Mouse (Mus musculus): ENCODE measurements around the gene Npas1. TPM values are rescaled to one million over a fixed set of nuclear protein-coding genes. Genes with fewer than 3 reads are reported as not detected.

The Npas1 gene
- total RNA-seq, 2 experiments from 2014 or later: 14.5 to 17.6 TPM

- DNase-seq (ENCODE audit: low spot score in 2 of 2): no peak
Observed at GRCm38 (mm10) chr7:16422222-16422856, 55.2 kb downstream of the Npas1 start.

GRCm38 (mm10) chr7:16420493-16421118, 56.9 kb downstream of the Npas1 start:
- DNase-seq (ENCODE audit: low spot score in 2 of 2): no peak

GRCm38 (mm10) chr7:16418713-16419112, 58.8 kb downstream of the Npas1 start:
- DNase-seq (ENCODE audit: low spot score in 2 of 2): no peak

DNA sequence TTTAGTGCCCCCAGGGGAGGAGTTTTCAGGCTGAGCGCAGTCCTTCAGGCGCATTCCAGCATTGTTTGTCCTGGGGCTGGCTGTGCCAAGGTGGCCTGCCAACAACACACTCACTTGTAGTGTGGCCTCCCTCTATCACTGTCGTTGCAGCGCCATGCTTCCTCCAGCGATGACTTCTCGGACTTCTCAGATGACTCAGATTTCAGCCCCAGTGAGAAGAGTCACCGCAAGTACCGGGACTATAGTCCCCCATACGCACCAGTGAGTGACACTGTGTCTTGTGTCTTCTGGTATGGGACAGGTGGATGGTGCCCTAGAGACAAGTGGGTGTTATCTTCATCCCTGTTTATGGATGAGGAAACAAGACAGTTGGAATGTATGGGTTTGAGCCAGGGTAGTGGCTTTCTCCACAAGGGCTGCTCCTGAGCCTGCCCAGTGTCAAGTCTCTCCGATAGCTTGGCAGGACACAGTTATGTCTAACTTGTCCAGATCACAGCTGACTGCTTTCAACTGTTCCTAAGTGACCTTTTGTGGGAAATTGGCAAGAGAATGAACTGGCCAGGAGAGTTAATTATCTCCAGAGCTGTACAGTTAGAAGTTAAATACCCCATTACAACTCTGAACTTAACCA, 60.3 kb downstream of the Npas1 start:
- no peak for DNase-seq (ENCODE audit: low spot score in 2 of 2)

GRCm38 (mm10) chr7:16415426-16415825, 62.1 kb downstream of the Npas1 start:
- no peak for DNase-seq (ENCODE audit: low spot score in 2 of 2)

- no peak for DNase-seq (ENCODE audit: low spot score in 2 of 2)
Observed at GRCm38 (mm10) chr7:16412930-16413329, 64.6 kb downstream of the Npas1 start.

DNA sequence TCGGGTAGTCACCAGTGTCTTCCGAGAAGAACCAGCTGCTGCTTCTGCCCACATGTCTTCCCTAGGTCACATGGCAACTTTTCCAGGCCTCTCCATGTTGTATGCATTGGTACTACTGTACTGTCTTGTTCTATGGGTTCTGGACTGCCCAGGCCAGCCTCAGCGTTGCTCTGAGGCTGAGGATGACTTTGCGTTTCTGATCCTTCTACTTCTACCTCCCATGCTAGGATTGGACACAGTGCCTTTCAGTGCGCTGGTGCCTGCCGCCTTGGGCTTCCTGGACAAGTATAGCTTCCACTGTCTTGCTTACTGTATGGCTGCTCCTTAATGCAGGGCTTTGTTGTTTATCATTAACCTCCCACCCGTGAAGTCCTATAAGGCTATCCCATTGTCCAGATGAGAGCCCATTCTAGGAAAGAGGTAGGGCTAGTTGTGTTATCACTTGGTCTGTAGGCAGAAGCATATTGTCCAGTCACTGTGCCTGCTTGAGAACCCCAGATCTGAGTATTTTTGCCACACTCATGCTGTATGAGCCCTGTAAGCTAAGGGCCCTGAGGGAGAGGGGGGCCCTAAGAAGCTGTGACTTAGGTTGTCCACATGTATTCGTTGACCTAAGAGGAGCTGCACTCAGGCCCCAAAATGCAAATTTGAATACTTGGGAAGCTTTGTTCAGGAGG, 65.2 kb downstream of the Npas1 start:
- DNase-seq (ENCODE audit: low spot score in 2 of 2): no peak

DNA sequence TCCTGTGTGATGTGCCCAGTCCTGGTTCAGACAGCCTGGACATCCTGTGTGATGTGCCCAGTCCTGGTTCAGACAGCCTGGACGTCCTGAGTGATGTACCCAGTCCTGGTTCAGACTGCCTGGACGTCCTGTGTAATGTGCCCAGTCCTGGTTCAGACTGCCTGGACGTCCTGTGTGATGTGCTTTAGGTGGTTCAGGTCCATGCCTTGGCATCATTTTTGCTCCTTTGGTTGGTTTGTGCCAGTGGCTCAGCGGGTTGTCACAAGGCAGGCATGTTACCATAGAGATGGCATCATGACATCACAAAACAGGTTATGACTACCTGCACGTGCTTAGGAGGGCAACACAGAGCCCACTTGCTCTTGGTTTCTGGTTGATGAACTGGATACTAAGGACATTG, 66.4 kb downstream of the Npas1 start:
- no peak for DNase-seq (ENCODE audit: low spot score in 2 of 2)

DNA sequence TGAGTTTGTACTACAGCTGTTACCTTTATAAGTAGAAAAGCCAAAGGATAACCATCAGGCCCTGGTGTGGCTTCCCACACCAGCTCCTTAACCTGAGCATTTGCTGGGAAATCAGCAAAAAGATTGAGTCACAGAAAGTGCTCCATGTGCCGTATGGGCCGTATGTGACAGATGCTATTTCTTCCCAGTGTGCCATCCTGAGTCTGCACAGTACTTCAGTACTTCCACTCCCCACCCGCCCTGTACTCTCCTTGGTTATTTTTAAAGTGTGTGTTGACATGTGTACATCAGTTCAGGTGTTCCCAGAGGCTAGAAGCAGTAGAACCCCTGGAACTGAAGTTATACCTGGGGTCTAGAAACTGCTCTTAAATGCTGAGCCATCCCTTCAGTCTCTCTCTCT, 70.5 kb downstream of the Npas1 start:
- peak in 1 of 2 experiments; percentile 52 for DNase-seq (ENCODE audit: low spot score in 2 of 2)

Other genes starting within 250 kb of the Npas1 start
- under 1 TPM; 0.56 to 0.67 TPM for gene C5ar2, start 233.6 kb downstream of the Npas1 start, total RNA-seq (2021)
- 1 to 10 TPM; 1.2 to 1.6 TPM for gene C5ar1, start 218.2 kb downstream of the Npas1 start, total RNA-seq (2021)
- 10 to 100 TPM; 31.9 to 34.8 TPM for gene Inafm1, start 204.1 kb downstream of the Npas1 start, total RNA-seq (2021)
- 10 to 100 TPM; 72.4 to 80.2 TPM for gene Ccdc9, start 190.9 kb downstream of the Npas1 start, total RNA-seq (2021)
- gene Bbc3, start 169.3 kb downstream of the Npas1 start, total RNA-seq (2021): 10 to 100 TPM in 1 of 2 experiments, 1 to 10 TPM in 1; 8.2 to 12.4 TPM
- gene Sae1, start 89.9 kb downstream of the Npas1 start, total RNA-seq (2021): 100 to 1,000 TPM in 1 of 2 experiments, 10 to 100 TPM in 1; 95.4 to 100 TPM
- 10 to 100 TPM; 55.9 to 56.9 TPM for gene Zc3h4, start 76.8 kb downstream of the Npas1 start, total RNA-seq (2021)
- 10 to 100 TPM; 63.6 to 66.4 TPM for gene Tmem160, start 24.9 kb downstream of the Npas1 start, total RNA-seq (2021)
- gene Arhgap35, start 137.3 kb upstream of the Npas1 start, total RNA-seq (2021): 100 to 1,000 TPM; 125 to 128 TPM
- gene Ceacam15, start 198.0 kb upstream of the Npas1 start, total RNA-seq (2021): not detected
- gene Ceacam9, start 244.2 kb upstream of the Npas1 start, total RNA-seq (2021): not detected